Mouse (Mus musculus) inflammation-experienced regulatory T-cells (primary cell): ENCODE results near the gene Hist1h4f. TPM values are rescaled to one million over a fixed set of nuclear protein-coding genes. Genes with fewer than 3 reads are reported as not detected.

Experiments used
- polyA plus RNA-seq, 2 experiments: library from polyadenylated mRNA; unstranded; fragments of 100-300 nt; shearing (Covaris generic); gene quantifications; one replicate each; pipeline ENCODE4 v1.2.1; 2017

Hist1h4f gene
- polyA plus RNA-seq, 2 experiments from 2014 or later, result 1.4 TPM; not detected in 1

Other genes with a start within 250 kb of the Hist1h4f start
- gene Zfp322a, start 182.4 kb downstream of the Hist1h4f start, polyA plus RNA-seq, result 10 to 100 TPM; 17.0 to 20.0 TPM
- gene Abt1, start 127.8 kb downstream of the Hist1h4f start, polyA plus RNA-seq, result 10 to 100 TPM in 1 of 2 experiments, 1 to 10 TPM in 1; 9.8 to 10.9 TPM
- gene Btn1a1, start 85.7 kb downstream of the Hist1h4f start, polyA plus RNA-seq, result 1 to 10 TPM in 1 of 2 experiments, under 1 TPM in 1; 0.16 to 2.6 TPM
- under 1 TPM in 1 of 2 experiments, not detected in 1; 0.17 TPM for gene Btn2a2, start 62.8 kb downstream of the Hist1h4f start, polyA plus RNA-seq
- gene Hist1h4h, start 20.6 kb downstream of the Hist1h4f start, polyA plus RNA-seq, result 10 to 100 TPM in 1 of 2 experiments, 1 to 10 TPM in 1; 7.1 to 14.6 TPM
- gene Hist1h2af, start 17.7 kb downstream of the Hist1h4f start, polyA plus RNA-seq, result not detected
- gene Hist1h3g, start 16.2 kb downstream of the Hist1h4f start, polyA plus RNA-seq, result not detected
- 1 to 10 TPM in 1 of 2 experiments, under 1 TPM in 1; 0.52 to 5.2 TPM for gene Hist1h2bh, start 8.3 kb downstream of the Hist1h4f start, polyA plus RNA-seq
- 1 to 10 TPM; 1.3 to 3.2 TPM for gene Hist1h3f, start 7.6 kb downstream of the Hist1h4f start, polyA plus RNA-seq
- 1 to 10 TPM in 1 of 2 experiments, under 1 TPM in 1; 0.99 to 2.4 TPM for gene Hist1h1d, start 1.6 kb upstream of the Hist1h4f start, polyA plus RNA-seq
- gene Hist1h3e, start 10.7 kb upstream of the Hist1h4f start, polyA plus RNA-seq, result 1 to 10 TPM; 3.2 to 8.8 TPM
- gene Hist1h2ae, start 19.6 kb upstream of the Hist1h4f start, polyA plus RNA-seq, result 1 to 10 TPM; 4.5 to 6.5 TPM
- gene Hist1h2bg, start 19.7 kb upstream of the Hist1h4f start, polyA plus RNA-seq, result 10 to 100 TPM in 1 of 2 experiments, 1 to 10 TPM in 1; 7.3 to 11.3 TPM
- gene Hist1h2bf, start 22.5 kb upstream of the Hist1h4f start, polyA plus RNA-seq, result 1 to 10 TPM in 1 of 2 experiments, not detected in 1; 1.5 TPM
- under 1 TPM in 1 of 2 experiments, not detected in 1; 0.35 TPM for gene Hist1h2ad, start 22.7 kb upstream of the Hist1h4f start, polyA plus RNA-seq
- gene Hist1h3d, start 24.1 kb upstream of the Hist1h4f start, polyA plus RNA-seq, result under 1 TPM in 1 of 2 experiments, not detected in 1; 0.23 TPM
- gene Hist1h4d, start 29.9 kb upstream of the Hist1h4f start, polyA plus RNA-seq, result 10 to 100 TPM; 12.4 to 29.7 TPM
- gene Hist1h2be, start 69.5 kb upstream of the Hist1h4f start, polyA plus RNA-seq, result 1 to 10 TPM; 2.7 to 2.9 TPM
- 10 to 100 TPM; 13.4 to 19.2 TPM for gene Hist1h1e, start 70.9 kb upstream of the Hist1h4f start, polyA plus RNA-seq
- 1 to 10 TPM; 2.2 to 4.6 TPM for gene Hist1h2ac, start 132.3 kb upstream of the Hist1h4f start, polyA plus RNA-seq
- 1 to 10 TPM; 6.3 to 8.3 TPM for gene Hist1h2bc, start 132.6 kb upstream of the Hist1h4f start, polyA plus RNA-seq
- gene Hist1h1t, start 144.2 kb upstream of the Hist1h4f start, polyA plus RNA-seq, result under 1 TPM in 1 of 2 experiments, not detected in 1; 0.53 TPM
- gene Hist1h4c, start 146.8 kb upstream of the Hist1h4f start, polyA plus RNA-seq, result 10 to 100 TPM in 1 of 2 experiments, 1 to 10 TPM in 1; 4.3 to 11.5 TPM
- under 1 TPM; 0.75 to 0.92 TPM for gene Hfe, start 159.2 kb upstream of the Hist1h4f start, polyA plus RNA-seq
- gene Hist1h1c, start 187.2 kb upstream of the Hist1h4f start, polyA plus RNA-seq, result 10 to 100 TPM; 25.5 to 40.4 TPM
- gene Hist1h3c, start 194.0 kb upstream of the Hist1h4f start, polyA plus RNA-seq, result not detected
- gene Hist1h2bb, start 195.1 kb upstream of the Hist1h4f start, polyA plus RNA-seq, result under 1 TPM in 1 of 2 experiments, not detected in 1; 0.80 TPM
- gene Hist1h2ab, start 199.5 kb upstream of the Hist1h4f start, polyA plus RNA-seq, result 1 to 10 TPM in 1 of 2 experiments, under 1 TPM in 1; 0.42 to 2.0 TPM
- not detected for gene Hist1h3b, start 200.6 kb upstream of the Hist1h4f start, polyA plus RNA-seq
- gene Hist1h4b, start 205.4 kb upstream of the Hist1h4f start, polyA plus RNA-seq, result 1 to 10 TPM; 6.9 to 9.9 TPM
- not detected for gene Hist1h4a, start 209.6 kb upstream of the Hist1h4f start, polyA plus RNA-seq
- gene Hist1h3a, start 210.7 kb upstream of the Hist1h4f start, polyA plus RNA-seq, result 10 to 100 TPM in 1 of 2 experiments, 1 to 10 TPM in 1; 5.0 to 15.8 TPM
- gene Hist1h1a, start 212.0 kb upstream of the Hist1h4f start, polyA plus RNA-seq, result 1 to 10 TPM; 1.0 to 1.6 TPM
- under 1 TPM; 0.07 to 0.47 TPM for gene Trim38, start 218.3 kb upstream of the Hist1h4f start, polyA plus RNA-seq